Mouse (Mus musculus) neutrophil, adult 5-6 weeks (primary cell): Measurements from ENCODE around the gene Ctcfl. TPM values are rescaled to one million over a fixed set of nuclear protein-coding genes. Genes with fewer than 3 reads are reported as not detected.

Experiments
- ATAC-seq: fragments of 151-379, 151-347 bp; 2 replicates; pipeline ENCODE4 v1.8.0; 2017; ENCODE audit warnings: mild to moderate bottlenecking, moderate TSS enrichment; ENCODE audit not compliant: insufficient number of reproducible peaks, poor library complexity, low FRiP score, severe bottlenecking; ENCODE audit errors: extremely low read depth
- total RNA-seq: library from RNA; stranded (forward); fragments of 200-1000 nt; gene quantifications from 2 replicates; pipeline ENCODE4 v1.2.3, GENCODE M21; 2017

Ctcfl gene
- total RNA-seq, 1 experiment from 2014 or later, result not detected

DNA sequence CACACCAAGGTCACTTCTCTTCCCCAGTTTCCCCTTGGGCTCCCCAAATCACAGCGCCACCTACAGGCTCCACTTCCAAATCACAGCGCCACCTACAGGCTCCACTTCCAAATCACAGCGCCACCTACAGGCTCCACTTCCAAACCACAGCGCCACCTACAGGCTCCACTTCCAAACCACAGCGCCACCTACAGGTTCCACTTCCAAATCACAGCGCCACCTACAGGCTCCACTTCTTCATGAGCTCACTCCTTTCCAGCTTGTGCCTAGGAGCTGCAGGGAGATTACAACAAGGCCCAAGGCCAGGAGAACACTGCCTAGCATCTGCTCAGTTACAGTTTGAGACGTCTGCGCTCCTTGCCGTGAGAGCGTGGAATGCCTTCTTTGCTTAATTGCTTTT lies 22.0 kb downstream of the Ctcfl start:
- ATAC-seq, result peak; percentile 71; the same call in 1 of the 2 replicates

DNA sequence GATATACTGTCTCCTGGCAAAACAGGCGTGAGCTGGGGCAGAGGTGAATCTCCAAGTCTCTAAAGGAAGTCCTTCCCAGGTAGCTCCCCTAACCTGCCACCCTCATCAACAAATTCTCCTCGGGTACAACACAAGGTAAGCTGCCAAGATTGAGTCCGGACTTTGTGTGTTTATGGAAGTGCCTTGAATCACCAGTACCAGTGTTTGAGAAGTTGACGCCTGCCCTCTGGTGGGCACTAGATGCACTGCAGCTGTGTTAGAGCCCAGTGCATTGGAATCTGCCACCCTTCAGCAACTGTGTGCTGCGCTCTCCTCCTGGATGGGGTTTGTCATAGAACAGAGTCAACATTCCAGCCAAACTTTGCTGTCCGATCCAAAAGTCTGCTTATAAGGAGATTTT lies 29.9 kb downstream of the Ctcfl start:
- peak; percentile 90 for ATAC-seq

DNA sequence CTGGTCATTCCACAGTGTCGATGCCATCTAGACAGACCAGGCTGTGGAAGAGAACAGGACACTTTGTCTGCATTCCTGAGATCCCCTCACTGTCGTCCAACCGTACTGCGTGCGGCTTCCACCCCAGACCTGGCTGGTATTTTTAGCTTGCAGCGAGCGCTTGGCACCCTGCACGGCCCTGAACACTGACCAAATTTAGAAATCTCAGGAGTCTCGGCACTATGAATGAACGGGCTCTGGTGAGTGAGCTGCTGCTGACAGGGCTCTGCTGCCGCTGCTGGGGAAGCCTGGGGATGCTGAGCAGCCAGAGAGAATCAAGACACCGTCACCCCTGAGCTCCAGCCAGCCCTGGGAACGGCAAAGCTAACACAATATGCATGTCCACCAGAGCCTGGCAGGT lies 31.9 kb downstream of the Ctcfl start:
- ATAC-seq, result no peak

DNA sequence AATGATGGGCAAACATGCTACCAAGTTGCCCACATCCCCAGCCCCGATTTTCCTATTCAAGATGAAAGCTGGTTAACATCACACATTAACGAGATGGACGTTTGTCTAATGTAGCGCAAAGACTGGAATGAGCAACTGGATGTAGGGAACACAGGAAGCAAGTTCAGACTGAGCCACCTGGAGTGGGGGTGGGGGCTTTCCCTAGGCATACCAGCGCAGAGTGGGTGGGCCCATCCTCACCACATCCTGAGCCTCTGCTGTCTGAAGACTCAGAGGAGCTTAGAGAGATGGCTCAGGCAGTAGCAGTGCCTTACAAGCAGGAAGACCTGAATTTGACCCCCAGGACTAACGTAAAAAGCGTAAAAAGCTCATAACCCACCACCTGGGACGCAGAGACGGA lies 33.6 kb downstream of the Ctcfl start:
- no peak; the same call in 1 of the 2 replicates for ATAC-seq

GRCm38 (mm10) chr2:173084871-173085270 lies 34.5 kb downstream of the Ctcfl start:
- no peak for ATAC-seq

DNA sequence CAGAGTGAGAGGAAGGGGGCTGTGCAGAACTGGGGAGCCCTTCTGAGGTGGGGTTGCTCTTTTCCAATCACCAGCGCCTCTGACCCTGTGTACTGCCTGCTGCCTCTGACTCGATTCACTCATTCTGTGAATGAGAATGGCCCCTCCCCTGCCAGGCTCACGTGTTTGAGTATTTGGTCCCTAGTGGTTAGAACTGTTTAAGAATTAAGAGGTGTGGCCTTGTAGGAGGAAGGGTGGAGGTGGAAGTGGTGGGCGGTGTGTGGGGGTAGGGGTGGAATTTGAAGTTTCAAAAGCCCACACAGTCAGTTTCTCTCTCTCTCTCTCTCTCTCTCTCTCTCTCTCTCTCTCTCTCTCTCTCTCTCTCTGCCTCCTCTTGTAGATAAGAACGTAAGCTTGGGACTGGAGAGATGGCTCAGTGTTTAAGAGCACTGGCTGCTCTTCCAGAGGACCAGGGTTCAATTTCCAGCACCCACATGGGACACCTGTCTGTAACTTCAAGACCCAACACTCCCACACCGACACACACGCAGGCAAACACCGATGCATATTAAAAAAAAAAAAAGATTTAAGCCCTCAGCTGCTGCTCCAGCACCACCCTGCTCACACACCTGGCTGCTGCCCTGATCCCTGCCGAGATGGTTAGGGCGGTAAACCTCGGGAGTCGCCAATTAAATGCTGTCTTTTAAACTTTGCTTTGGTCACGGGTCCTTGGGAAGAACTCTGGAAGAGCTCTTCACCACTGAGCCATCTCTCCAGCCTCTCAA lies 35.4 kb downstream of the Ctcfl start:
- ATAC-seq, result peak; percentile 83

- ATAC-seq, result no peak
Measured at GRCm38 (mm10) chr2:173083106-173083505, 36.2 kb downstream of the Ctcfl start.

DNA sequence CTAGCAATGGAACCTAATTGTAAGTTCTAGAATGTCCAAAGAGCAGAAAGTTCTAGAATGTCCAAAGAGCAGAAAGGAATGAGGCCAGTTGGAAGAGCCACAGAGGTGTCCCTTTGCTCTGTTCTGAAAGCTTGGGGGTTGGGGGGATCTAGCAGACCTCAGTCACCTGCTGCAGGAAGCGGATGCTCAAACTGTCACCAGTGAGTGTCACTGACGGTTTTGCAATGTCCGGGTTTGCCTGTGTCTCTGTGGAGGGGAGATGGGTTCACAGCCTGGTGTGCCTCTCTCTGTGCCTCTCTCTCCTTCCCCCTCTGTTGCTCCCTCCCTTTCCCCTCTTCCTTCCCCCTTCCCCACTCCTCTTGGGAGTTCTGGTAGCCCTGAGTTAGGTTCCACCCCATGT lies 36.6 kb downstream of the Ctcfl start:
- no peak for ATAC-seq

- peak; percentile 71 for ATAC-seq
Measured at GRCm38 (mm10) chr2:173080785-173081241, 38.5 kb downstream of the Ctcfl start.

- ATAC-seq, result no peak
Measured at GRCm38 (mm10) chr2:173079766-173080549, 39.4 kb downstream of the Ctcfl start.

GRCm38 (mm10) chr2:173076921-173077320 lies 42.4 kb downstream of the Ctcfl start:
- ATAC-seq, result no peak

GRCm38 (mm10) chr2:173073666-173074065 lies 45.7 kb downstream of the Ctcfl start:
- ATAC-seq, result no peak

- peak; percentile 94 for ATAC-seq
Measured at GRCm38 (mm10) chr2:173072948-173073347, 46.4 kb downstream of the Ctcfl start.

GRCm38 (mm10) chr2:173064864-173065263 lies 54.5 kb downstream of the Ctcfl start:
- ATAC-seq, result no peak

DNA sequence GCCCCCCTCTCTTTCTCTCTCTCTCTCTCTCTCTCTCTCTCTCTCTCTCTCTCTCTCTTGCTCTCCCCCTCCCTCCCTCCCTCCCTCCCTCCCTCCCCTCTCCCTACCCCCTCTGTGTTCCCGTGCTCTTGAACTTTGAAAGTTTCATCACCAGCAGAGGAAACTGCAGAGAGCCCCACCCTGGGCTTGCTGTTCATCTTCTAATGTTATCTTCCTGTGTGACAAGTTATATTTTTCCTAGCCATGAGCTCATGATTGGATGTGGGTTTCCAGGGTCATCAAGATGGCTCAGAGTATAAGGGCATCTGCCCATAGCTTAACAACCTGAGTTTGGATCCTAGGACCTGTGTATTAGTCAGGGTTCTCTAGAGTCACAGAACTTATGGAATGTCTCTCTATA lies 56.1 kb downstream of the Ctcfl start:
- no peak for ATAC-seq

- ATAC-seq, result peak; percentile 83
Measured at GRCm38 (mm10) chr2:173061443-173062351, 57.6 kb downstream of the Ctcfl start.

DNA sequence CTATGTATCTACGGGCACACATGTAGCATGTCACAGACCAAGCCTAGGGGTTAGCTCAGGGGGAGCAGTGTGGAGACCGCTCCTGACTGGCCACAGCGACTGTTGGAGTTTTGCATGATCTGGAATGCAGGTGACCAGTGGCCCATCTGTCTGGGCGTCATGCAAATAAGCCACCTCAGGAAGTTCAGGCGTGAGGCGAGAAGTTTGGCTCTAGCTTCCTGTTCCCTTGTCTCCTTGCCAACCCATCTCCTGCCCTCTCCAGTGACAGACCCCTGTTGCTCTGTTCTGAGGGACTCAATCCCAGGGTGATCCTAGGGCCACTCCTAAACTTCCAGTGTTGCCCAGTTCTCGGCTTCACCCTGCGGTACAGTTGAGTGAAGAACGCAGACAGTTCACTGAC lies 58.9 kb downstream of the Ctcfl start:
- ATAC-seq, result no peak

- no peak for ATAC-seq
Measured at GRCm38 (mm10) chr2:173058263-173058662, 61.1 kb downstream of the Ctcfl start.

GRCm38 (mm10) chr2:173057623-173058022 lies 61.7 kb downstream of the Ctcfl start:
- ATAC-seq, result no peak
